8 mouse cellular contexts compared by ENCODE assay signal in genomic region chr11:88294394-88294710, GRCm38 (mm10). TPM values are rescaled to one million over a fixed set of nuclear protein-coding genes. Genes with fewer than 3 reads are reported as not detected.
DNase-seq lines count a peak whose midpoint lies in the region; ATAC-seq and TF ChIP-seq lines count a peak whose summit lies in the region.
"Had no signal": no experiment of that assay in that cellular context is flagged by ENCODE, and none has a peak within 500 bp of the region (broad histone marks: within the 10 kb centered on the region; RNA-seq: fewer than 3 reads in every experiment).

No protein-coding gene starts in this region.

- peak overlapping the region; percentile 9; the same call in 1 of the 2 replicates for H3K4me3 ChIP-seq in forebrain, embryonic 11.5 days (ENCODE audit: low read depth, low read length)
- H3K4me3 ChIP-seq in hindbrain, postnatal 0 days (ENCODE audit: low read length) = peak overlapping the region; percentile 12; the same call in 1 of the 2 replicates
- 0 out of 2 replicates have a peak overlapping the region, but pooled peaks have one; percentile 2 for H3K4me3 ChIP-seq in midbrain, postnatal 0 days (ENCODE audit: low read depth, low read length)
- H3K4me3 ChIP-seq in thymus, adult 2 months (ENCODE audit: control insufficient read depth, insufficient read depth, low read length) = no peak overlapping the region

- H3K27ac ChIP-seq in forebrain, embryonic 11.5 days (ENCODE audit: low read depth, low read length) = no peak overlapping the region
- no peak overlapping the region for H3K27ac ChIP-seq in hindbrain, postnatal 0 days
- no peak overlapping the region for H3K27ac ChIP-seq in midbrain, postnatal 0 days (ENCODE audit: low read depth, low read length)
- H3K27ac ChIP-seq in thymus, adult 2 months (ENCODE audit: control insufficient read depth, insufficient read depth, low read length) = no peak overlapping the region

- intact Hi-C loops in left cerebral cortex, postnatal 4 days (cut with DNase I) = loop anchor here (10.0 kb wide), 2 partner anchors 430 to 530 kb away; no protein-coding TSS in a partner anchor
- intact Hi-C loops in left cerebral cortex, postnatal 36 days (cut with DNase I) = loop anchor here (5.0 kb wide), 2 partner anchors 113 to 433 kb away; no protein-coding TSS in a partner anchor

- TF ChIP-seq CTCF in hindbrain, postnatal 0 days (IDR thresholded peaks at IDR 0.05; ENCODE audit: low read depth) = no peak
- TF ChIP-seq CTCF in midbrain, postnatal 0 days (IDR thresholded peaks at IDR 0.05) = no peak
- no peak for TF ChIP-seq CTCF in thymus, adult 2 months (IDR thresholded peaks at IDR 0.05; ENCODE audit: borderline replicate concordance, control insufficient read depth, extremely low read depth, insufficient read depth, low read length, poor library complexity)

- peaks cover 2% of the 10 kb centered on the region; the same call in 1 of the 2 replicates for H3K4me1 ChIP-seq in forebrain, embryonic 11.5 days (replicated peaks; ENCODE audit: control insufficient read depth, insufficient read depth, low read length)
- 0 out of 2 replicates have a peak, but pooled peaks cover 8% of the 10 kb centered on the region for H3K4me1 ChIP-seq in hindbrain, postnatal 0 days (ENCODE audit: insufficient read depth, low read length)
- no peaks in the 10 kb centered on the region for H3K4me1 ChIP-seq in midbrain, postnatal 0 days (ENCODE audit: insufficient read depth, low read length)
- no peaks in the 10 kb centered on the region; the same call in 1 of the 2 replicates for H3K4me1 ChIP-seq in thymus, adult 2 months (replicated peaks; ENCODE audit: control insufficient read depth, insufficient read depth, low read length)

- no peak for TF ChIP-seq POLR2A in thymus, adult 2 months (IDR thresholded peaks at IDR 0.05; ENCODE audit: control insufficient read depth, extremely low read depth, insufficient read depth, low read length, poor library complexity)

- no peaks in the 10 kb centered on the region for H3K36me3 ChIP-seq in forebrain, embryonic 11.5 days (ENCODE audit: control insufficient read depth, insufficient read depth, low read length)
- H3K36me3 ChIP-seq in hindbrain, postnatal 0 days (ENCODE audit: insufficient read depth, low read length) = no peaks in the 10 kb centered on the region
- H3K36me3 ChIP-seq in midbrain, postnatal 0 days (ENCODE audit: insufficient read depth, low read length) = no peaks in the 10 kb centered on the region
- no peaks in the 10 kb centered on the region for H3K36me3 ChIP-seq in thymus, adult 2 months (ENCODE audit: control insufficient read depth, insufficient read depth, low read length)

- no peaks in the 10 kb centered on the region for H3K27me3 ChIP-seq in forebrain, embryonic 11.5 days (ENCODE audit: control insufficient read depth, insufficient read depth, low read length)
- no peaks in the 10 kb centered on the region for H3K27me3 ChIP-seq in hindbrain, postnatal 0 days (ENCODE audit: insufficient read depth, low read length)
- H3K27me3 ChIP-seq in midbrain, postnatal 0 days (ENCODE audit: insufficient read depth, low read length) = no peaks in the 10 kb centered on the region
- H3K27me3 ChIP-seq in thymus, adult 2 months (ENCODE audit: control insufficient read depth, insufficient read depth, low read length) = peaks cover 6% of the 10 kb centered on the region; the same call in 1 of the 2 replicates

- 28% methylated on average over 17 of the region's 17 CpGs for WGBS in forebrain, embryonic 11.5 days
- WGBS in hindbrain, postnatal 0 days = 30% methylated on average over 17 of the region's 17 CpGs
- WGBS in midbrain, postnatal 0 days = 37% methylated on average over 17 of the region's 17 CpGs
- 16% methylated on average over 17 of the region's 17 CpGs for WGBS in thymus, adult 2 months

- peak; percentile 67 for DNase-seq in left cerebral cortex, postnatal 4 days
- no peak for DNase-seq in left cerebral cortex, postnatal 36 days (ENCODE audit: low spot score in 2 of 2)
- DNase-seq in forebrain, embryonic 11.5 days (ENCODE audit: low spot score) = no peak
- no peak for DNase-seq in hindbrain, postnatal 0 days (ENCODE audit: low spot score)
- no peak for DNase-seq in midbrain, postnatal 0 days (ENCODE audit: low spot score)
- no peak for DNase-seq in right cerebral cortex, postnatal 14 days
- DNase-seq in thymus, adult 2 months = no peak
- DNase-seq: heart, adult 11 months had no signal

- H3K9me3 ChIP-seq in forebrain, embryonic 11.5 days (ENCODE audit: control insufficient read depth, low read length) = no peaks in the 10 kb centered on the region
- no peaks in the 10 kb centered on the region for H3K9me3 ChIP-seq in hindbrain, postnatal 0 days (ENCODE audit: low read length)
- H3K9me3 ChIP-seq in midbrain, postnatal 0 days (ENCODE audit: low read length) = no peaks in the 10 kb centered on the region

- H3K4me2 ChIP-seq in forebrain, embryonic 11.5 days (ENCODE audit: low read depth, low read length, severe bottlenecking) = peak overlapping the region; percentile 38; the same call in 1 of the 2 replicates
- peak overlapping the region; percentile 38 for H3K4me2 ChIP-seq in hindbrain, postnatal 0 days (ENCODE audit: low read depth, low read length)
- peak overlapping the region; percentile 39 for H3K4me2 ChIP-seq in midbrain, postnatal 0 days (ENCODE audit: low read depth, low read length, poor library complexity, severe bottlenecking)

- no peak for ATAC-seq in forebrain, embryonic 11.5 days (replicated peaks; ENCODE audit: low FRiP score)
- ATAC-seq in hindbrain, postnatal 0 days = no peak
- no peak for ATAC-seq in midbrain, postnatal 0 days (ENCODE audit: low FRiP score)

- H3K9ac ChIP-seq in forebrain, embryonic 11.5 days (ENCODE audit: low read length) = peak overlapping the region; percentile 53
- H3K9ac ChIP-seq in hindbrain, postnatal 0 days (replicated peaks; ENCODE audit: low read length) = no peak overlapping the region
- H3K9ac ChIP-seq in midbrain, postnatal 0 days (replicated peaks; ENCODE audit: low read length, poor library complexity, severe bottlenecking) = no peak overlapping the region

RNA-seq across cellular contexts. Expression of gene Ccdc182, which starts 0.5 kb away (rescaled TPM):
- not detected for total RNA-seq in left cerebral cortex, postnatal 4 days (2021)
- total RNA-seq in left cerebral cortex, postnatal 36 days (2021) = not detected
- 0.23 and 0.94 TPM in 2 replicates for polyA plus RNA-seq in forebrain, embryonic 11.5 days (2014; fragmentation: Nextera tagmentation; extraction: Ambion mirVana)
- total RNA-seq in hindbrain, postnatal 0 days (2014; rRNA removed) = not detected in 2 replicates
- 0.15 TPM in 1 of 2 replicates, not detected in the other for polyA plus RNA-seq in hindbrain, postnatal 0 days (2015; fragmentation: Nextera tagmentation; extraction: Ambion mirVana)
- not detected in 2 replicates for total RNA-seq in midbrain, postnatal 0 days (2014; rRNA removed)
- polyA plus RNA-seq in midbrain, postnatal 0 days (2015; fragmentation: Nextera tagmentation; extraction: Ambion mirVana) = 0.12 TPM in 1 of 2 replicates, not detected in the other
- not detected in 2 replicates for polyA plus RNA-seq in thymus, adult 2 months (2012; rRNA removed)
